Mouse (Mus musculus): Measurements from ENCODE around the gene Rab22a.
"Not testable (repeated sequence)": the region's sequence is repeated elsewhere in the genome, so short reads cannot be mapped to it uniquely, and the experiment has no call there.

The Rab22a gene

DNA sequence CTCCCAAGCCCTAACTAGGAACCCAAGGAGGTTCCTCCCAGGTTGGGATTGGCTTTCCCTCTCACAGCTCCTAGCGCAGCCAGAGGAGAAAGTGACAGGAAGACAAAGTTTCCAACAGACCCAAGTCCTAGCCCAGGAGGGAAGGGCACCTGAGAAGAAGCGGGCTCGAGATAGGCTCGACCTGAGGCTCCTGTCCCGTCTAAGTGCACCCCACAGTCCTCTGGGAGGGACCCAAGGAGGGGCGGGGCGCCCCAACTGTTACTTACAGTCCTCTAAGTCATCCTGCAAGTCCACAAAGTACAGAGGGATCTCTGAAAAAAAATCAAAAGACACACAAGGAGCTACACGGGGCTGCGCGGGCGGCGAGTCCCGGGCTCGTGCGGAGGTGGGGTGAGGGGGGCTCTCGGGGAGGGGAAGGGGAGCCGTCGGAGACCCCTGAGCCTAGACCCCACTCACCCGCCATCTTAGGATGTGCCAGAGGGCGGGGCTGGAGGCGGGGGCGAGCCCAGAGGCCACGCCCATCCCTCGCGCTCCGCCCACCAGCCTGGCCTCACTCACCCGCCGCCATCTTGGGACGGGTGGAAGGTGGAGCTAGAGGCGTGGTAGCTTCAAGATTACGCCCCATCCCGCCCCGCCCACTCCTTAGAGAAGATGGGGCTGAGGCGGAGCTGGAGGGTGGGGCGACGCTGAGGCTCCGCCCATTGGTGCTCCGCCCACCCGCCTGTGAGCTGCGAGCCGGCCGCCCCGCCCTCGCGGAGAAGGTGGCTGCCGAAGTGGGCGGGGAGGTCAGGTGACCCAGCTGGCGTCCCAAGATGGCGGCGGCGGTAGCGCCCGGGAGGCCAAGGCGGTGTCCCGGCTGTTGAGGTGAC is at the start of gene Rab22a:
Gene Rab22a (plus strand): TSS at position 704 of the 869 bp plus-strand sequence.
- DNase-seq (ENCODE audit: low spot score in 2 of 2), result peak; percentile 98

DNA sequence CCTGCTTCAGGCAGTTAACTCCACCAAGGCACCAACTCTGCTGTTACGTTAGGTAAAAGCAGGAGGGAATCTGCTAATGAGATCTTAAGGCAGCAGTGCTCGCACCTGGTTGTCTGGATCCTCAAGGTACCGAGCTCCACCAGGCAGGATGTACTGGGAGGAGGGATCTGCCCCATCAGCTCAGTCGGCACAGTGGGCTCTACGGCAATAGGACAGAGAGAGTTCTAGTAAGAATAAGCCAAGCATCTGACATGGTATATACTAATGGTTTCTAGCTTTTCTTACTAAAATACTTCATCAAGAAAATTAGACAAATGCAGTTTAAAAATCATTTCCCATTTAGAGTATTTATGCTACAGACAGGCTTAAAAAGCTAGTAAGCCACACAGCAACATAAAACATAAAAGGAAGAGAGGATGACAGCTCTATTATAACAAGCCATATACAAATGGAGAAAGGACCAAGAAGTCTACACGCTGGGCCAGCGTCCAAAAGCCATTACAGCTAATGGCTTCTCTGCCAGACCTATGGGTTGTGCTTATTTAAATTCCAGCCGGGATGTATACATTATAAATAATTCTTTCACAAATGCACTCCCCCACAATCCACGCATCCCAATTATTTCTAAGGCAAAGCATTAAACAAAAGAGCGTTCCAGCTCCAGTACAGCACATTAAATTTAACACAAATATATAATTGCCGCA is 44.0 kb upstream of the Rab22a start:
- no peak for DNase-seq (ENCODE audit: low spot score in 2 of 2)

DNA sequence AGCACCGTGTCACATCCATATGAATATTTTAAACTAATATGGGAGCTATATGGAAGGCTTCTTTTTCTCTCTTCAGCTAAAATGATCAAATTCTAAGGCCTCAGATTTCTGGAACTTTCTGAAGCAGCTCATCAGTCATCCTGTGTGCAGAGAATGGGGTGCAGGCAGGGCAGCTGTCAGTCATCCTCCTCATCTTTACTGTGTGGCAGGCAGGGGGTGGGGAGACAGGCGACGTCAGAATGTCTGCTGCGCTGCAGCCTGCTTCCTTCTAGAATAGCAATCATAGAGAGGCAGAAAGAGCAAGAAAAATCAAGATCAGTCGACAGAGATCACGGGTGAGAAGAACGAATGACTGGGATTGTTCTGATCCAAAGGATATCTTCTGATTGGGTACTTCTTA is 43.4 kb upstream of the Rab22a start:
- no peak for DNase-seq (ENCODE audit: low spot score in 2 of 2)

DNA sequence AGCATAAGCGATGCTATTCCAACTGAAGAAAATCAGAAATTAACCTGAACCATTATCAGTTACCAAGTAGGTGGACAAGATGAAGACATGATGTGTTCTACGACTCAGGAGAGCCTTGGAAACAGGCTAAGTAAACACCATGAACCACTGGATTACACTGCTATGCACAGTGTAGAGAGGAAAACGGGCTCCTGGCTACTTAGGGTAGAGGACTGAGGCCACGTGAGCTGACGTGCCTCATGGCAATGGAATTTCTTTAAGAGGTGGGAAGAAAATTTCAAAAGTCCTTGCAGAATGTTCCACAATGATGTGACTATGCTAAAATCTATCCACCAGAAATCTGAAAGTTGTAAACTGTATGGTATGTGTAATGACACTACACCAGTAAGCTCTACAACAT is 40.4 kb upstream of the Rab22a start:
- DNase-seq (ENCODE audit: low spot score in 2 of 2), result no peak

DNA sequence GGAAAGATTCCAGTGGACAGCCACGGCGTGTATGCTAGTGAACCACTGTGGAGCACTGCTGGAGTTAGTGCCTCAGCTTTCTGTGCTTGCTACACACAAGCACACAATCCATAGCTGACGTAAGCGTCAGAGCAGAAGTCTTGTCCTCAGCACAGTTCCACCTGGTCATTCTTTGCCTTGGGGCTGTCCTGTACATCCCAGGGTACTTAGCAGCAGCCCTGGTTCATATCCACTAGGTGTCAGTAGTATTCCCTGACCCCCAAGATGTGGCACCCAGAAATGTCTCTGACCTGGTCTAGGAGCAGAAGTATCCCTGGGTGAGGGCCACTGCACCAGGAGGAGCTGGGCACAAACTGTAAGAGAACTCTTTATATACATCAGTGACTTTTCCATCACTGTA is 38.9 kb upstream of the Rab22a start:
- DNase-seq (ENCODE audit: low spot score in 2 of 2), result no peak

GRCm38 (mm10) chr2:173622173-173622601 is 37.4 kb upstream of the Rab22a start:
- DNase-seq (ENCODE audit: low spot score in 2 of 2), result peak in 1 of 2 experiments; percentile 56

DNA sequence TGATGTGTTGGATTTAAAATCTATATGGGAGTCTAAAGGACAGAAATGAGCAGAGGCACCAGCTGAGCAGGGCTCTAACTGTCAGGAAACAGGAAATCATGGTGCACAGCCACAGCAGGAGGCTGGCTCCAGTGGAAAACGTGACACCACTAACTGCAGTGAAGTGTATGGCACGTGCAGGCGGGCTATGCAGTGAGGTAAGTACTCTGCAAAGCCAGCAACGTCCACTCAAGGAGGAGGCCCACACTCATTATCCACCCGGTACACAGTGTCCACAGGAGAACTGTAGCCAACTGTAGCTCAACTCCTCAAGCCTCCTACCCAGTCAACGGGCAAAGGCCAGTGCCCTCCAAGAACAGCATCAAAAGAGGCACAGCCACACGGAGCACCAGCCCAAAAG is 34.9 kb upstream of the Rab22a start:
- no peak for DNase-seq (ENCODE audit: low spot score in 2 of 2)

DNA sequence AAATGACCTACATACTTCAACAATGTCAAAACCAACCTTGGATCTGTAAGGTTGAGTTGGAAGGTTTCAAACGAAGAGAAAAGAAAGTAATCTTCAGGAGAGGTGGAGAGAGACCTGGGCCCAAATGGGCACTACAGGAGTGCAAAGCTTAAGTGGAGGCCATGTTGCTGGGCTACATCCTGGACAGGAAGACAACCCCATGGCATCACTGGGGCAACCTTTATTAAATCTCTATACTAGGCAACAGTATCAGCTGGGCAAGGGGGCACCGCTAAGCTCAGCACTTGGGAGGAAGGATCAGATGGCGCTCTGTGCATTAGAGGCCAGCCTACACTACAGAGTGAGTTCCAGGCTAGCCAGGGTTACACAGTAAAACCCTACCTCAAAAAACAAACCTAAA is 33.8 kb upstream of the Rab22a start:
- DNase-seq (ENCODE audit: low spot score in 2 of 2), result no peak

DNA sequence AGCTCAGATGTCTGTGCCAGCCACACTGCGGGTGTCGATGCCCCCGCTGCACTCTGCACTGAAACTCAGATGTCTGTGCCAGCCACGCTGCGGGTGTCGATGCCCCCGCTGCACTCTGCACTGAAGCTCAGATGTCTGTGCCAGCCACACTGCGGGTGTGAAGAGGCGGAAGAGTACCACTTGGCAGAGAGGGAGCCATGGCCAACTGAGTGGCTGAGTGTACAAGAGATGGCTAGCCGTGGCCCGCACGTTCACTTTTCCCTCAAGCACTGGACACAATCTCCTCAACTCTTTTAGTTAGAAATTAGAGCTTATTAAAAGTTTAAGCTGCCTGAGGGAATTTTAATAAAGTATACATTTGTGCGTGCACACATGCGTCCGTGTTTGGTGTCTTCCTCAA is 25.5 kb upstream of the Rab22a start:
- DNase-seq (ENCODE audit: low spot score in 2 of 2), result not testable (repeated sequence)

DNA sequence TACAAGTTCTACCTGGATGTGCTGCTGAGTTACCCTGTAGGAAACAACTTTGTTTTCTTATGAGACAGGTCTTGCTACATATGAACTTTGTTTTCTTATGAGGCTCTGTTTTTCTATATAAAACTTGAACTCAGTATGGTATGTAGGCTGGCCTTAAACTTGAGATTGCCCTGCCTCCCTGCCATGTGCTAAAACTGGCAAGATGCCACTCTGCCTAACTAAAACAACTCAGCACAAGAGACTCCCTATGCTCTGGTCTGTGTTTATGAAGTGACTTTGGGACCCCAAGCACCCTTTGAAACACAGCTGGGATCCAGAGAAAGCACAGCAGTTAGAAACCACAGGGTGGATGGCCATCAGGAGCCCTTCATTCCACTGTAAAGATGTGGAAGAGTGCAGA is 18.2 kb upstream of the Rab22a start:
- DNase-seq (ENCODE audit: low spot score in 2 of 2), result no peak

DNA sequence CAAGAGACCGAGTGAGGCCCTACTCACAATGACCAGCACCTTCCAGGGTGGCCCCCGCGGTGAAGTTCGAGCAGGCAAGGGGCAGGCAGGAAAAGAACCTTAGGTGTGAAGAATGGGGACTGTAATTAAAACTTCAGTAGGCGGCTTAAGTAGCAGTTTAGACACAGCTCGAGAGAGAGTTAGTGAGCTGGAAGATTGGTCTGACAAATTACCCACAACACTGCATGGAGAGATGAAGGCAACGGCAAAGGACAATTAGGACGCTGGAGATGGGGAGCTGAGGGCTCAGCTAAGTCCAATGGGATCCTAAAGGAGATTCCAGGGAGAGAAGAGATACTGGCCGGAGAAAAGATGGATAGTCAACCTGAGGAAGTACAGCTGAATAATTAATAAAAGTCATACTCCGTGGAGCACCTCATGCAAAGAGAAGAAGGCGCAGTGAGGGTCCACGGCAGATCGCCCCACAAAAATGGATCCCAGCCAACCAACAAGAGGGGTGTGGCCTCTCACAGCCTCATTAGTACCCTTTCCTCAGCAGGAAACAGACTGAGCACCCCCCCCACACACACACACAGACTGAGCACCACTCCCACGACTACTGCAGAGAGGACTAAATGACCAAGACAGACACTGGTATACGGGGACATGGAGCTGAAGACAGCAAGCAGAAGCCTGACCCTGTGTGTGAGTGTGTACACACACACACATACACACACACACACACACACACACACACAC is 17.1 kb upstream of the Rab22a start:
- no peak for DNase-seq (ENCODE audit: low spot score in 2 of 2)

- no peak for DNase-seq (ENCODE audit: low spot score in 2 of 2)
These were observed 12.2 kb upstream of the Rab22a start for GRCm38 (mm10) chr2:173647197-173647911.

- DNase-seq (ENCODE audit: low spot score in 2 of 2), result no peak
These were observed 9.8 kb upstream of the Rab22a start for GRCm38 (mm10) chr2:173649762-173650161.

DNA sequence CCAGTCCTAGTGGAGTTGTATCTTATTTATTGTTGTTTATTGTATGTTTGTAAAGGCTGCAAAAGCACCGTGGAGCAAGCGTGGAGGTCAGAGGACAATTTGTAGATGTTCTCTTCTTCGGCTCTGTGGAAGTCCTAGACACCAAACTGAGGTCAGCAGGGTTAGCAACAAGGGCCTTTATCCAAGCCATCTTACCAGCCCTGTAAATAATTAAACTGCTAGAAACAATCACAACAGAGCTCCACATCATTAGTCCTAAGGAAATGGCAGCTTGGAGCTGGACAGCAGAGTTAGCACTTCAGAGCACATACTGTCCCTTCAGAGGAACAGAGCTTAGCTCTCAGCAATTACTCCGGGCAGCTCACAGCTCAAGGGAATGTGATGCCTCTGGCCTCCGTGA is 6.0 kb upstream of the Rab22a start:
- DNase-seq (ENCODE audit: low spot score in 2 of 2), result no peak

DNA sequence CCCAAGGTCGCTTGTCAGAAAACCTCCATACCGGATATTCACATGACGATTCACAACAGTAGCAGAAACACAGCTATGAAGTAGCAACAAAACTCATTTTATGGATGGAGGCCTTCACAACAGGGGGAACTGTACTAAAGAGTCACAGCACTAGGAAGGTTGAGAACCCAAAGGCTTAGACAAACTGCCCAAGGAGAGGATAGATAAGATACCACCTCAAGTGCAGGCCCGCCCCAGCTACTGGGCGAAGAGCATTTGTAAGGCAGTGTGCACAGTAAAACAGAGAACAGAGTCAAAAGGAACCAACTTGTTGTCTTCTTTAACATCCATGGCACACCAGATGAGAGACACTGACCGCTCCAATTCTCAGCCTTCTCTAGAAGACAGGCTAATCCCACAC is 1.8 kb upstream of the Rab22a start:
- DNase-seq (ENCODE audit: low spot score in 2 of 2), result no peak

DNA sequence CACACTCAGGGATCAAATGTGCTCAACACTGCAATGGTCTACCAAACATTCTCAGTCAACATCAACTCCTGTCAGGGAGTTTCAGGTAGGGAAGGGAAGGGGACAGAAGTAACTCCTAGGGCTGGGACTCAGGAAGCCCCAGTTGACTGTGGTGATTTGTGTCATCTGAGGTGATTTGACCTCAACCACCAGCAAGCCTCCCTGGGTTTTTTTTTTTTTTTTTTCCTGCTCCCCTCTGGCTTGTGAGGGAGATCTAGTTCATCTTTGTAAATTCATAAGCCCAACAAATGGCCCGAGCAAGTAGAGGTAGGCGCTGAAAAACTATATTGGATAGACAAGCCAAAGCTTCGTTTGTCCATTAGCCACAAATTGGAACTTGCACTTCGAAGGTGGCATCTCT is 1.0 kb upstream of the Rab22a start:
- DNase-seq (ENCODE audit: low spot score in 2 of 2), result no peak

DNA sequence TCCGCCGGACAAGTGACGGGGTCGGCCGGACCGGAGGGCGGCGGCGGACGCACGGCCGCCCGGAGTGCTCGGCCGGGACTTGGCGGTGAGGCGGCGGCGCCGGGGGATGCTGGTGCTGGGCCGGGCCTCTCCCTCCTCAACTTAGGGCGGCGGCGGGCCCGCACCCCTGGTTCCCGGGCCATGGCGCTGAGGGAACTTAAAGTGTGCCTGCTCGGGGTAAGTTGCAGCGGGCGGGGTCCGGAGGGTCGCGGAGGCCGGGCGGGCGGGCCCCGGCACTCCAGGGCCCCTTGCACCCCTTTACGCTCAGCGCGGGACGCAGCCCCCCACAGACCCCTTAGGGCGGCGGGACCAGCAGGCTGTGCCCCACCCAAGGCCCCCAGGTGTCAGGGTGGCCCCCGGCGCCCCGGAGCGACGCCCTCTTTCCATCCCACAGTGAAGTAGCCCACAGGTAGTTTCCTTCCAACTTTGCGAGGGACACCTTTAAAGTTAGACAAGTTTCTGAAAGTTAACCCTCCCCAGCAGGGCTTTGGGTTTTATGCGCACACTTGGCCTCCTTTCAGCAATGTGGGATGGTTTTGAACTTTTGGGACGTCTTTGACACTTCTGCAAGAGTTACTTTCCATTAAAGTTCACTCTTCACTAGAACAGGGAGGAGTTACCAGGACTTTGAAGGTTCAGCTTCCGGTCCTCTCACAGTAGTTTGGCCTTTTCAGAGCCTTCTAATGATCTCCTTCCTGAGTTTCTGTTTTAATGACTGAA is 545 bp downstream of the Rab22a start:
- no peak for DNase-seq (ENCODE audit: low spot score in 2 of 2)

DNA sequence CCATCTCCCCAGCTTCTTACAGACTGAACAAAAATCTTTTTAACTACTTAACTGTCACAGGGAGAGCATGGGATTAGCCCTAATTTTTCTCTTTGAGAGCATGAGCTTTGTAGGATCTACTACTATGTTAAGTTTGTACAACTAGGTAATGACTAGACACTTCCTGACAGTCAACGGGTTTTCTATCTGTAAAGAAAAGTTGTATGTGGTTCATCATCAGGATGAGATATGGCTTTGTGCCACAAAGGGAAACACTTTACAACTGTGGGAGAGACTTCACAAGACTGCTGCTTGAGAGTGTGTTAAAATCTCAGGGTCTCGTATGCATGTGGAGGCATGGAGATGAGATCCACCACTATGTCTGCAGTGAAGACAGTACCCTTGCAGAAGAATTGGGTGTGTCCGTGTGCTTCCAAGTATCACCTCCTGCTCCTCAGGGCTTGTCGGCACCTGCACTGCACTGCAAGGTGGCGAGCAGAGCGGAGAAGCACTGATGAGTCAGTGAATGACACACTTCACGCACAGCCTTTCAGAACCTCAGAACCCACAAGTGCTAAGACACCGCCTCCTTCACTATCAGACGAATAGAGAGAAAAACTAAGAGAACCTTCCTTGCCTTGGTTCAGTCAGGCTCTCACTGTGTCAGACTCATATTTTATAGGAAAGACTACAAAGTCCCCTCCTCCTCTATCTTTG is 2.8 kb downstream of the Rab22a start:
- DNase-seq (ENCODE audit: low spot score in 2 of 2), result no peak

GRCm38 (mm10) chr2:173664736-173665135 is 5.2 kb downstream of the Rab22a start:
- DNase-seq (ENCODE audit: low spot score in 2 of 2), result no peak

DNA sequence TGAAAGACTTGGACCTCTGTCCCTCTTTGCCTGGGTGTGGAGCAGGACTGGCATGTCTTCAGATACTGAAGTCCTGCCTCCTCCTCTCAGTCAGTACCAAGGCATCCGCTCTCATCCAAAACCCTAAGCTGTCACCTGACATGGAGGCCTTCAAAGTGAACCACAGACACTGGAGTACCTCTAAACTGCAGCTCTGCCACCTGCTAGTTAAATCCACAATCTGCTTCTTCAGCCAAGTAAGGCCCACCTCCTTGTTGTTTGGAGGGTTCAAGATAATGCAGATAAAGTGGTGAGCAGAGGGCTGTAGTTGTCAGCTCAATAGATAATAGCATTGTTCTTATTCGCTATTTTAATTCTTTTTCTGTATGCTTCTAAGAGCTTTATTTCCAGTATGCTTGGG is 5.7 kb downstream of the Rab22a start:
- no peak for DNase-seq (ENCODE audit: low spot score in 2 of 2)

Data from spleen, postnatal 4 days (tissue).